Mouse (Mus musculus) liver, embryonic 12.5 days (tissue): ENCODE measurements around the gene Slc44a5. TPM values are rescaled to one million over a fixed set of nuclear protein-coding genes. Genes with fewer than 3 reads are reported as not detected.

Experiments used
- ATAC-seq: fragments of 200-750 bp; cut with Nextera tagmentation; 2 replicates; pipeline ENCODE4 v1.8.0; 2017; ENCODE audit warnings: moderate number of reproducible peaks, mild to moderate bottlenecking, moderate library complexity
- H3K27ac ChIP-seq: fragments of 300-500 bp; sonication (generic); 2 replicates; pipeline ENCODE4 v1.5.1; 2016; ENCODE audit warnings: mild to moderate bottlenecking
- H3K27me3 ChIP-seq: fragments of 300-500 bp; sonication (generic); replicated peaks from 2 replicates; pipeline ENCODE4 v1.6.1; 2016; ENCODE audit warnings: mild to moderate bottlenecking, moderate library complexity
- H3K36me3 ChIP-seq: fragments of 300-500 bp; sonication (generic); 2 replicates; pipeline ENCODE4 v1.6.1; 2016; ENCODE audit warnings: mild to moderate bottlenecking, moderate library complexity
- H3K4me1 ChIP-seq: fragments of 300-500 bp; sonication (generic); 2 replicates; pipeline ENCODE4 v1.6.1; 2016
- H3K4me2 ChIP-seq: fragments of 300-500 bp; sonication (generic); 2 replicates; pipeline ENCODE4 v1.6.1; 2016; ENCODE audit warnings: mild to moderate bottlenecking, moderate library complexity
- H3K4me3 ChIP-seq: fragments of 300-500 bp; sonication (generic); 2 replicates; pipeline ENCODE4 v1.5.1; 2016; ENCODE audit warnings: mild to moderate bottlenecking, moderate library complexity
- H3K9ac ChIP-seq: fragments of 300-500 bp; sonication (generic); 2 replicates; pipeline ENCODE4 v1.6.1; 2016; ENCODE audit warnings: mild to moderate bottlenecking, moderate library complexity
- H3K9me3 ChIP-seq: fragments of 300-500 bp; sonication (generic); replicated peaks from 2 replicates; pipeline ENCODE4 v1.6.1; 2016; ENCODE audit warnings: mild to moderate bottlenecking, moderate library complexity
- WGBS: fragments of 180-500 bp; shearing (Covaris S2); methylation state at CpG from one replicate; pipeline ENCODE4 v1.1.7; 2016; ENCODE audit not compliant: insufficient replicate concordance; 5-methylcytosine and 5-hydroxymethylcytosine counted together
- polyA plus RNA-seq: library from polyadenylated mRNA; unstranded; fragments of >200 nt; fragmentation: Nextera tagmentation; extraction: Ambion mirVana; gene quantifications from 2 replicates; pipeline ENCODE4 v1.2.1, GENCODE M21; 2016

Slc44a5 gene
- polyA plus RNA-seq, 1 experiment from 2014 or later: 0.20 TPM

DNA sequence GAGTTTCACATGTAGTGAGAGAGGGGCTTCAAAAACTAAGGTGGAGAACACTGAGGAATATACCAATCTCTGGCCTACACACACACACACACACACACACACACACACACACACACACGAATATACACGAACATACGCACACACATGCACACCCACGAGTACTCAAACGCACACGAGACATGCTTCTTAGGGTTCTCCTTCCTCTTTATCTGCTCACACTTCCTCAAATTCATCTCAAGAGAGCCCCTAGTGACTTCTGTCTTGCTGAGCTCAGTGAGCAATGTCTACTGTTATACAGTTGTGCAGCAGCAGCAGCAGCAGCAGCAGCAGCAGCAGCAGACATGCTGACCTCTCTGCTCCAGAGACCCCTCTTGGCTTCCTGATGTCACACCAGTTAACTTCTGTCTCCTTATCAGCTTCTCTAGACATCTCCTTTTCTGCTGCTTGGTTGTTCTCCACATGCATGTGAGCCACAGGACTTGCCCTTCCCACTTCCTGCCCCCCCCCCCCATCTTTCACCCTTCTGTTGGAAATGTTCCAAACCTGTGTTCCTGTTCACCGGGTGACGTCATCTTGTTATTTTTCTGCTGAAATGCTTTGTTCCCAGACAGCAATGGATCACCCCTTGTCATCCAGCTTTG, 204.5 kb downstream of the Slc44a5 start:
- H3K27ac ChIP-seq: no peak overlapping the region
- no peaks in the 10 kb centered on the region for H3K9me3 ChIP-seq
- H3K4me2 ChIP-seq: no peak overlapping the region
- 0 out of 2 replicates have a peak, but pooled peaks have one; percentile 30 for ATAC-seq
- no peak overlapping the region for H3K9ac ChIP-seq
- 0 out of 2 replicates have a peak, but pooled peaks cover 6% of the 10 kb centered on the region for H3K4me1 ChIP-seq
- H3K4me3 ChIP-seq: no peak overlapping the region
- H3K27me3 ChIP-seq: peaks cover 6% of the 10 kb centered on the region; the same call in 1 of the 2 replicates
- 20% methylated on average over 8 of the region's 8 CpGs for WGBS
- no peaks in the 10 kb centered on the region for H3K36me3 ChIP-seq

DNA sequence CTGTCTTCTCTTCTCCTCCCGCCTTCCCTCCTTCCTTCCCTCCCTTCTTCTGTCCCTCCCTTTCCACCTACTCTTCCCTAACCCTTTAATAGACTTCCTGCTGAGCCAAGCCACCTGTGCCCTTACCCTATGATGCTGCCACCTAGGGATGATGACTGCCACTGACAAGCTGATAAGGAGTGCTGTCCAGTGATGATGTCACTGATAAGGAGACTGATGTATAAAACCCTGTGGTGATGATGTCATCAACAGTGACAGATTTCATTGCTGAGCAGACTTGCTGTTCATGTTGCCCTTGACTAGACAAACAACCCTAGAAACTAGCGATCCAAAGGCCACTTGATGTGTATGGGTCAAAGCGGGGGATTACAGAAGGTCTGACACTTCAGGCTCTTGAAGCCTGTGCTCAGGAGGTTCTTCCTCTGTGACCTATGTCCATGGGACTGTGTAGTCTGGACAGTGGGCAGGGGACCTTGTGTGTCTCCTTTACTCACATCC, 206.2 kb downstream of the Slc44a5 start:
- H3K27ac ChIP-seq: no peak overlapping the region
- no peaks in the 10 kb centered on the region for H3K36me3 ChIP-seq
- 0 out of 2 replicates have a peak, but pooled peaks cover 12% of the 10 kb centered on the region for H3K4me1 ChIP-seq
- WGBS: 84% methylated on average over 2 of the region's 3 CpGs
- H3K4me2 ChIP-seq: no peak overlapping the region
- no peak for ATAC-seq
- H3K27me3 ChIP-seq: no peaks in the 10 kb centered on the region
- H3K9ac ChIP-seq: no peak overlapping the region
- H3K9me3 ChIP-seq: no peaks in the 10 kb centered on the region
- H3K4me3 ChIP-seq: no peak overlapping the region

DNA sequence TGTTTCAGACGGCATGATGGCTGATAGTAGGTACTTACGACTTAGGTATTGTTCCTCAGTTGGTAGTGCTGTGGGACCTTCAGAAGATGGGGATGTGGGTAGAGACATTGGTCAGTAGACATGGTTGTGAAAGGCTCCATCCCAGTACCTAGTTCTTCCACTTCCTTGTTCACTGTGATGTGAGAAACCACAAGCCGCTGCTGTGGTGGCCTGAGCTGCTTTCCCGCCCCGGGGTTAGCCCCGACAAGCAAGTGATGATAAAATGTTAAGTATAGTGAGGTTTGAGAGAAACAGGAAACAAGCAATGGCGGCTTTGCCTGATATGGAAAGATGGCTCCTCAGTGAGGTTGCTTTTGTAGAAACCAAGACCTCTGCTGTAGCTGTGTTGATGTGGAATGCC, 209.8 kb downstream of the Slc44a5 start:
- H3K9ac ChIP-seq: no peak overlapping the region
- no peaks in the 10 kb centered on the region; the same call in 1 of the 2 replicates for H3K27me3 ChIP-seq
- no peak overlapping the region for H3K4me3 ChIP-seq
- no peaks in the 10 kb centered on the region for H3K9me3 ChIP-seq
- 0 out of 2 replicates have a peak, but pooled peaks cover 11% of the 10 kb centered on the region for H3K4me1 ChIP-seq
- H3K36me3 ChIP-seq: no peaks in the 10 kb centered on the region
- 21% methylated on average over 7 of the region's 7 CpGs for WGBS
- no peak overlapping the region for H3K27ac ChIP-seq
- ATAC-seq: peak; percentile 40; the same call in 1 of the 2 replicates
- no peak overlapping the region for H3K4me2 ChIP-seq

DNA sequence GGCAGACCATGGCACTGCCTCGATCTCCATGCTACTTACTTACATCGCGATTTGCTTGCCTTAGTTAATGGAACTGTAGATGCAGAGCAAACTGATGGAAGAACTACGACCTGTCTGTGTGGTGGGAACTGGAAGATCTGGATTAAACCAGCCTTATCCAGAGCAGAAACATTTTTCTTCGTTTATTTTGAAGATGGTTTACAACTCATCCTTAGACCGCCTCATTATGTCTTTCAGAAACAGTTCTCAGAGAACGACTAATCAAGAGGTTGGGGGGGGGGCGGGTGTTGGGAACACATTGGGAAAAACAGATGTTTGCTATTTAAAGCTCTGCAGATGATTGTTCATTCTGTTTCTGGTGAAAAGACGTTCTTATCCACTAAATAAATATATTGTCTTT, 210.7 kb downstream of the Slc44a5 start:
- no peak overlapping the region for H3K9ac ChIP-seq
- H3K27me3 ChIP-seq: no peaks in the 10 kb centered on the region; the same call in 1 of the 2 replicates
- H3K4me2 ChIP-seq: no peak overlapping the region
- no peaks in the 10 kb centered on the region for H3K36me3 ChIP-seq
- no peaks in the 10 kb centered on the region for H3K9me3 ChIP-seq
- H3K27ac ChIP-seq: no peak overlapping the region
- 65% methylated on average over 9 of the region's 9 CpGs for WGBS
- ATAC-seq: no peak
- peaks cover 17% of the 10 kb centered on the region; the same call in 1 of the 2 replicates for H3K4me1 ChIP-seq
- H3K4me3 ChIP-seq: no peak overlapping the region

DNA sequence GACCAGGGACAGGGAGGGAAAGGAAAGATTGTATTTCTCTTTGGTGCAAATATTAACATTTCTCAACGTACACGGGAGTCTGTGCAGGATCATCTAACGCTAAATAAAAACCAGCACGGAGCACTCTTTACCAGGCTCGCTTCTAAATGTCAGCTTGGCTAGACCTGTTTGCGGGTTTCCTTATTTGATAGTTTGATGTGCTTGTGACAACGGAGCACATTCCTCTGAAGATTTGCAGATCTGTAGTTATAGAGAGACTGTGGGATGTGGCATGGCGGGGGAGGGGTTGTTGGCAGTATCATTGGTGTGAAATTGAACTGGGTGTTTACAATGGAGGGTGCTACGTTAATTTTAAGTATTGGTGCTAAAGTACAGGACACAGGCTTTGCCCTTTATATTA, 215.4 kb downstream of the Slc44a5 start:
- Histone ChIP-seq H3K9ac (no peak overlapping the region), H3K4me3 (no peak overlapping the region), H3K36me3 (no peaks in the 10 kb centered on the region), H3K4me1 (peaks cover 36% of the 10 kb centered on the region), H3K27me3 (no peaks in the 10 kb centered on the region; the same call in 1 of the 2 replicates), H3K27ac (no peak overlapping the region), H3K9me3 (no peaks in the 10 kb centered on the region), H3K4me2 (no peak overlapping the region)
- no peak for ATAC-seq
- WGBS: 51% methylated on average over 9 of the region's 9 CpGs

DNA sequence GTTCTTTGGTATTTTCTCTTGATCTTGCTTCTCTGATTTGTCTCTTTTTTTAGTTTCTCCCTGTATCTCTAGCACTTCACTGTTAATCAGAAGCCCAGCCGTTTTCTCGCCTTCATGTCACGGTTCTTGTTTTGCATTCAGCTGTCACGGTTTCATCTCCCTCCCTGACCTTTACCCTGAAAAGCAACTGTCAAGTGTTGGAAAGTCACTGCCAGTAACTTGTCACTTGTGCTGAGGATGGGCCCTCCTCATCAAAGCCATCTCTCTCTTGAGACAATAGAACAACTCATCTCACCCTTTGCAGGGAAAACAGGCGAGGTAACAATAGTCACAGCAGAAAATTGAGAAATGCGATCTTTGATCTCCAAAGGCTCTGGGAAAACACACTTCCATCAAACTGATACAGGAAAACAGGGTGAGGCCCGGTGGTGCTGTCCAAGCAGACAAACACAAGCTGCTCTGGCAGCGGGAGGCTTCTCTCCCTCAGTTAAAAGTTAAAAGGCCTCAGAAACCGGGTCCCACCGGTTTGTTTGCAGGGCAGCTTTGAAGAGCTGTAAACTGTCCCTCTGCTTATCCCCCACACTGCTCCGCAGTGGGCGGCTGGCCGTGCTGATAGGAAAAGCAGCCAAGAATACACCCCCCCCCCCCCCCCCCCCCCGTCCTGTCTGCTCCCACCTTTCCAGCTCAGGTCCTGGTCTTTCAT, 219.2 kb downstream of the Slc44a5 start:
- Histone ChIP-seq H3K27ac (peak overlapping the region; percentile 91), H3K27me3 (no peaks in the 10 kb centered on the region; the same call in 1 of the 2 replicates), H3K36me3 (no peaks in the 10 kb centered on the region), H3K9me3 (no peaks in the 10 kb centered on the region), H3K4me3 (peak overlapping the region; percentile 29), H3K4me1 (peaks cover 59% of the 10 kb centered on the region), H3K9ac (peak overlapping the region; percentile 59), H3K4me2 (peak overlapping the region; percentile 65)
- 19% methylated on average over 14 of the region's 14 CpGs for WGBS
- ATAC-seq: peak; percentile 69

DNA sequence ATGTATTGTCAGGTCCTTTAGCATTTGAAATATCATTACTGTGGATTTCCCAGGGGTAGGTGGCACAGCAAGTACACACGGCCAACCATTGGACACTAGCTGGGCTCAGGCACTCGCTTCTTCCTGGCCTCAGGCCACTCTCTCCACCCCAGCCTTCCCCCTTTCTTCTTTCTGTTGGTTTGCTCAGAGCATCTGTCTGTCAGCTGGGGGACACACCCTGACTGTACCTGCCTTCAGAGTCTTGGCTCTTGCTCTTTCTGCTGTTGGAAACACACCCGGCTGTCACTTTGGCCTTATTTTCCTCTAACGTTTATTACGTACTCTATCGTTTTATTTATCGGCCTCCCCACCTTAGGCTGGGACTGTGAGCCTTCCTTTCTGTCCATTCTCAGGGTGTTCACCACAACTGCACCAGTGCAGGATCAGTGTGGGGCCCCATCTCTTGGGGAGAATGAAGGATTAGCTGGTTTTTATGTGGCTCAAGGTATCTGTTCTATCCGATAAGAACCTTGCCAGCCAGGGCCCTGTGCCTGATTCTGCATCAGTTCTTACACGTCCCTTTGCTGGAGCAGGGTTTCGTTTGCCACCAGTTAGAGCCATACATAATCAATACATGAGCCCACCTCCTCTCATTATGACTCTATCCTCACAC, 220.1 kb downstream of the Slc44a5 start:
- Histone ChIP-seq H3K9ac (peak overlapping the region; percentile 59), H3K36me3 (no peaks in the 10 kb centered on the region), H3K4me2 (peak overlapping the region; percentile 65), H3K4me3 (peak overlapping the region; percentile 29), H3K27me3 (no peaks in the 10 kb centered on the region), H3K4me1 (peaks cover 53% of the 10 kb centered on the region), H3K9me3 (no peaks in the 10 kb centered on the region), H3K27ac (peak overlapping the region; percentile 91)
- WGBS: 41% methylated on average over 10 of the region's 10 CpGs
- ATAC-seq: peak; percentile 90

DNA sequence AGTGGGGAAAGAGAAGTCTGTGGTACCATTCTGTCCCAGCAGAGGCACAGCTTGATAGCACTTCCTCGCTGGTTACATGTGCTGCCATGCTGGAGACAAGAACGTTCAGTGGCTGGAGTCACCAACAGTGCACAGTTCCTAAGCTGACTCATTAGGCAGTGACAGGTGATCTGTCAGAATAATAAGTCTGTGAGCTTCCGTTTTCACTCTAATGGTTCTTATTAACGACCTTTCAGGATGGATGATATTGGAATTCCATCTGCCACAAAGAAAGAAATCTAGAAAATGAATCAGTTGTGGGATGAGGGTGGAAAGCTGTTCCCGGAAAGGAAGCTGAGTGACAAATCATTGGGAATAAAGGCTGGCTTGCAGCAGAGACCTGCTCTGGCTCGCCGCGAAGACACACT, 227.2 kb downstream of the Slc44a5 start:
- Histone ChIP-seq H3K27me3 (no peaks in the 10 kb centered on the region), H3K9me3 (no peaks in the 10 kb centered on the region), H3K4me2 (no peak overlapping the region), H3K4me3 (no peak overlapping the region), H3K36me3 (no peaks in the 10 kb centered on the region), H3K4me1 (peaks cover 13% of the 10 kb centered on the region), H3K9ac (no peak overlapping the region), H3K27ac (no peak overlapping the region)
- WGBS: 66% methylated on average over 8 of the region's 8 CpGs
- ATAC-seq: no peak

DNA sequence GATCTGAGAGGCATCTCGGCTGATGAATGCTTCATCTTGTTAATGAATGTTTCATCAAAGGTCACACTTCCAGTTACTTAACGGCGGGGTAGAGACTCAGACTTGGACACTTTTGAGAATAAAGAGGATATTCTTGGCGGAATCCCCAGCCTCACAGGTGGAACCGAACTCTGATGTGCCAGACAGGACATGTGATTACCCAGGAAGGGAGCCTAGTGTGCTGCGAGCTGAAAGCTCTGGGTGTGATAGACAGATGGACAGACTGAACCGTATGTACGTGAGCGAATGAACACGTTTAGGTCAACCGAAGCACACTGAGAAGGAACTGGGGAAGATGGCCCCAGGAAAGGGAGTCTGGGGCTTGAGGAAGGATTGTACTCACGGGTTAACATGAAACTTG, 228.6 kb downstream of the Slc44a5 start:
- Histone ChIP-seq H3K36me3 (no peaks in the 10 kb centered on the region), H3K27me3 (no peaks in the 10 kb centered on the region), H3K4me3 (no peak overlapping the region), H3K9me3 (no peaks in the 10 kb centered on the region), H3K4me2 (no peak overlapping the region), H3K9ac (no peak overlapping the region), H3K4me1 (peaks cover 7% of the 10 kb centered on the region), H3K27ac (no peak overlapping the region)
- no peak for ATAC-seq
- WGBS: 81% methylated on average over 12 of the region's 12 CpGs

DNA sequence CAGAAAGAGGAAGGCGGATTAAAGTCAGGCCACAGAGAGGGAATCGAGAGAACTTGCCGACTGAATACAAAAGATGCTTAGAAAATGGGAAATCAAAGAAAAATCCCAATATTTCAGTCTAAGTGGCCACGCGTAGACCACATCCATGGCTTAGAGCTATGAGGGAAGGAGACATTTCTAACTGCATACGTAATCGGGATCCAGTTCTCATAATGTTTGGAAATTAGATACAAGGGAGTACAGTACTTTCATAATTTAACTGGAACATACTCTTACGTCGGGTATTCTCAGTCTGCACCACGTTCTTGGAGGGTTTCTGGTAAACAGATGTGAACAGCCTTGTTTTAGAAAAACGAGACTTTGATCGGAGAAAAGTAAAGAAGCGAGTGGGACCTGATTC, 229.1 kb downstream of the Slc44a5 start:
- no peaks in the 10 kb centered on the region for H3K9me3 ChIP-seq
- no peak overlapping the region for H3K9ac ChIP-seq
- no peaks in the 10 kb centered on the region for H3K36me3 ChIP-seq
- no peaks in the 10 kb centered on the region for H3K27me3 ChIP-seq
- no peak for ATAC-seq
- H3K4me3 ChIP-seq: no peak overlapping the region
- no peak overlapping the region for H3K27ac ChIP-seq
- peaks cover 7% of the 10 kb centered on the region for H3K4me1 ChIP-seq
- H3K4me2 ChIP-seq: no peak overlapping the region
- 76% methylated on average over 13 of the region's 13 CpGs for WGBS

DNA sequence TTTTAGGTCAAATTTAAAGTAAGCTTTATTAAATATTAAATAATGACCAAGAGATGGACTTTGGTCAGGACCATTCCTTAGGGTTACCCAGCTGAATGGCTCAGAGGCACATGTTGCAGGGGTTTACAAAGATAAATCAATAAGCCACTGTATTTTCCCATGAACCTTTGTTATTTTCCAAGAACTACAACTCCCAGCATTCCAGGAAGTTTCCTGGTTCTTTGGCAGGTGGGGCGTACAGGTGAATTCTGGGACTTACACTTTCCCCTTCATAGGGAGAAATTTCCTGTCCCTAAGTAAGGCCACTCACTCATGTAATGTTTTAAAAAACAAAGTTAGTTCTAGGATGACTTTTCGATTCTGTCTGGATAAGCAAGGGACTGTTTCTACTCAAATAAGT, 235.2 kb downstream of the Slc44a5 start:
- Histone ChIP-seq H3K4me1 (peaks cover 21% of the 10 kb centered on the region), H3K4me2 (no peak overlapping the region), H3K9me3 (no peaks in the 10 kb centered on the region), H3K36me3 (no peaks in the 10 kb centered on the region), H3K4me3 (no peak overlapping the region), H3K27ac (no peak overlapping the region), H3K27me3 (no peaks in the 10 kb centered on the region), H3K9ac (no peak overlapping the region)
- WGBS: 77% methylated on average over 2 of the region's 2 CpGs
- ATAC-seq: no peak
